Mouse (Mus musculus): ENCODE measurements at regions not wholly inside any gene's neighbourhood (a gene's known extent, or its start where the extent isn't known, plus 50 kb on each side); places are given as distances from the start of the nearest gene placed in this dataset.
"Not testable (repeated sequence)": the region's sequence is repeated elsewhere in the genome, so short reads cannot be mapped to it uniquely, and the experiment has no call there.

- DNase-seq = no peak
Measured at GRCm38 (mm10) chr7:111843715-111844114, 63.9 kb upstream of the Galnt18 start.

DNA sequence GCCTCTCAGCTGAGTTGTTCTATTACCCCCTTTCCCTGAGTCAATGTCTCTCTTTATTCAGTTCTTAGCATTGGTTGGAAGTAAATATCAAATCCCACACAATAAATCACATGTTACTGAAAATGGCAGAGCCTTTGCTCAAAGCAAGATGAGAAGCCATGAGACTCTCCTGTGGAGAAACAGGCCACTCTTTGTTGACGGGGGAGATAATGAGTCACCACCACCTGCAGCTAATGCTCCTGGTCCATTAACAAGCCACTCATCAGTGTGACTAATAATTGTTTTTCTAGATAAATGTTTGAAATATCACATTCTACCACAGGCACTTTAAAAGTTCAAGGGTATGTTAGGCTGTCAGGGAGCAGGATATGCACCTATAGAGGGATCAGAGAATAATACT lies 61.0 kb upstream of the Galnt18 start:
- DNase-seq = no peak

GRCm38 (mm10) chr7:111838162-111838561 lies 58.4 kb upstream of the Galnt18 start:
- no peak for DNase-seq

DNA sequence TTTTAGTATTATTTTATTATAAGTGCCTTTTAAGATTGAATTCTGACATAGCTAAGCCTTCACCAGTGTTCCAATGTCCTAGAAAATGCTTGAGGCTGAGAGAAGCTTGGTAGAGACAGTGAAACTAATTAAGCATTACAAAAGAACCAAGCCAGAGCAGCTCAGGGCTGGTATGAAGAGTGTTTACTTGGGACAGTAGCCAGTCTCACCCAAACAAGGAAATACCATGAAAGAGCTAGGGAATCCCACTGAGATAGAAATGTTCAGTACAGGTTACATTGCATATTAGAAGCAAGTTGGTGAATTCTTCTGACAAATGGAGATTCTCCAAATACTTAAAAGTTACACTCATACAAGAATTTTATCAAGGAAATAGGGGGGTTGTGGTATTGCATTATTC lies 54.6 kb upstream of the Galnt18 start:
- DNase-seq = not testable (repeated sequence)

DNA sequence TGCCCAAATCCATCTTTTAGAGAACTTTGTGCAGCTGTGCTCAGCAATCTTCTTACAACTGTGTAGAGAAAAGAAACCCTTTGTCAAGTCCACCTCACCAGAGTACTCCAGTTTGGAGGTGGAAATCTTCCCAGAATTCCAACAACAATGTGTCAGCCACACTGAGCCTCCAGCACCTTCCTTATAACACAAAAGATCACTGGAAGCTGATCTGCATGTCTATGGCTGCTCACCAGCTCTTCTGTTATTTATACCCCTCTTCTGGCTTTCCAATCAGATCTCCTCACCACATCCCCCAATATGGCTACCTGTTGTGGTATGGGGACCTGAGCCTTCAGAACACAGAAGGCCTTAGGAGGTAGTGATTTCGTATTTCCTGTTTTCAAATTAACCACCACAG lies 50.2 kb upstream of the Galnt18 start:
- no peak for DNase-seq
